In the genomic region with DNA sequence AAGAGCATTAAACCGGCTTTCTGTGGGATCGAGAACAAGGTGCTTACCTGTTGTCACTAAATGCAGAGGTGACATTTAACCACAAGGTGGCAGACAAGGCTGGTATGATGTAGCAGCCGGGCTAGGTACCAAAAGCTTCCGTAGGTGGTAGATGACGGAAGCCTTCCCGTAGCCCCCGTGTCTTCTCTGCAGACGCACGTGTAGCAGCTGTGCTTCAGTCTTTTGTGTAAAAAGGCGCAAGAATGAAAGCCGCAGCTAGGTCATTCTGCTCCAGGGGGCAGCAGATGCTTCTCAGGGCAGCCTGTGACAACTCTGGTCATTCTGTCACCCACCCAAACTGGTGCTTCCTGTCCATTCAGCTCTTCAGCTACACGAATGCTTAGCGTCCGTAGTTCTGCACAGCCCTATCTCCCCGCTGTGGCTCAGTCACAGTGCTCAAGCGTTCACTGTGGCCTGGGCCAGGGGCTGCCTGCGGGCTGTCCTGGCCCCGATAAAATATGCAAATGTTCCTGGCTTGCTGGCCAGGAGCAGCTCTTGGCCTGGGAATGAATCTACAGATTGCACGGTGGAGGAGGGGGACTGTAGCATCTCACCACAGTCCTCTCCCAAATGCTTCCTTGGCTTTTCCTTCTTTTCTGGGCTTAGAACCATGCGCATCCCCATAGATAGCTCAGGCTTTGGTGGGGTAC, we compare ENCODE assay signal across 9 mouse cellular contexts. TPM values are rescaled to one million over a fixed set of nuclear protein-coding genes. Genes with fewer than 3 reads are reported as not detected.
DNase-seq lines count a peak whose midpoint lies in the region; ATAC-seq and TF ChIP-seq lines count a peak whose summit lies in the region.
"Had no signal": no experiment of that assay in that cellular context is flagged by ENCODE, and none has a peak within 500 bp of the region (broad histone marks: within the 10 kb centered on the region; RNA-seq: fewer than 3 reads in every experiment).

No protein-coding gene starts in this region.

- no peaks in the 10 kb centered on the region for H3K9me3 ChIP-seq in intestine, postnatal 0 days (ENCODE audit: control insufficient read depth)
- no peaks in the 10 kb centered on the region for H3K9me3 ChIP-seq in limb, embryonic 12.5 days
- no peaks in the 10 kb centered on the region for H3K9me3 ChIP-seq in midbrain, embryonic 15.5 days
- no peaks in the 10 kb centered on the region for H3K9me3 ChIP-seq in stomach, postnatal 0 days (ENCODE audit: control insufficient read depth, low read length)
- H3K9me3 ChIP-seq: G1E had no signal

- TF ChIP-seq CTCF in intestine, postnatal 0 days (IDR thresholded peaks at IDR 0.05; ENCODE audit: low read depth): peak; percentile 83
- TF ChIP-seq CTCF in stomach, postnatal 0 days (IDR thresholded peaks at IDR 0.05; ENCODE audit: low read depth): peak; percentile 84

- 0 out of 2 replicates have a peak, but pooled peaks have one; percentile 28 for ATAC-seq in intestine, postnatal 0 days
- ATAC-seq in limb, embryonic 12.5 days (ENCODE audit: insufficient number of reproducible peaks, insufficient read depth, low FRiP score, low TSS enrichment, low read depth): no peak
- ATAC-seq in midbrain, embryonic 15.5 days (replicated peaks): peak; percentile 93
- ATAC-seq in stomach, postnatal 0 days (ENCODE audit: low FRiP score, low TSS enrichment): peak; percentile 38; the same call in 1 of the 2 replicates

- 6% methylated on average over 20 of the region's 20 CpGs for WGBS in intestine, postnatal 0 days
- WGBS in limb, embryonic 12.5 days: 6% methylated on average over 20 of the region's 20 CpGs
- WGBS in midbrain, embryonic 15.5 days: 4% methylated on average over 20 of the region's 20 CpGs
- WGBS in stomach, postnatal 0 days: 5% methylated on average over 20 of the region's 20 CpGs

- DNase-seq in gastrocnemius, adult 18-20 months (ENCODE audit: low spot score): peak; percentile 34
- DNase-seq in gastrocnemius, postnatal 25 days: no peak
- DNase-seq in cerebellum, adult 11 months: peak; percentile 85
- peak; percentile 81 for DNase-seq in forelimb bud, embryonic 11.5 days (ENCODE audit: low read depth, low spot score)
- DNase-seq in stomach, postnatal 0 days (ENCODE audit: low spot score): peak; percentile 56

- peak overlapping the region; percentile 49 for H3K4me2 ChIP-seq in intestine, postnatal 0 days (replicated peaks; ENCODE audit: low read depth)
- H3K4me2 ChIP-seq in limb, embryonic 12.5 days: peak overlapping the region; percentile 65
- H3K4me2 ChIP-seq in midbrain, embryonic 15.5 days: peak overlapping the region; percentile 55
- H3K4me2 ChIP-seq in stomach, postnatal 0 days (replicated peaks; ENCODE audit: low read depth): peak overlapping the region; percentile 50

- H3K27me3 ChIP-seq in intestine, postnatal 0 days (replicated peaks; ENCODE audit: control insufficient read depth, insufficient read depth, low read length): peaks cover 4% of the 10 kb centered on the region; the same call in 1 of the 2 replicates
- H3K27me3 ChIP-seq in limb, embryonic 12.5 days: peaks cover 29% of the 10 kb centered on the region
- peaks cover 7% of the 10 kb centered on the region; the same call in 1 of the 2 replicates for H3K27me3 ChIP-seq in midbrain, embryonic 15.5 days (replicated peaks)
- H3K27me3 ChIP-seq in stomach, postnatal 0 days (ENCODE audit: control insufficient read depth, insufficient read depth, low read length): no peaks in the 10 kb centered on the region

- no peak for TF ChIP-seq EP300 in stomach, postnatal 0 days (optimal IDR thresholded peaks at IDR 0.05)

- H3K9ac ChIP-seq in intestine, postnatal 0 days (ENCODE audit: low read depth, low read length): no peak overlapping the region
- 0 out of 2 replicates have a peak overlapping the region, but pooled peaks have one; percentile 24 for H3K9ac ChIP-seq in limb, embryonic 12.5 days (replicated peaks)
- H3K9ac ChIP-seq in midbrain, embryonic 15.5 days: peak overlapping the region; percentile 30
- 0 out of 2 replicates have a peak overlapping the region, but pooled peaks have one; percentile 24 for H3K9ac ChIP-seq in stomach, postnatal 0 days (ENCODE audit: low read length)

- H3K4me3 ChIP-seq in intestine, postnatal 0 days (ENCODE audit: low read depth, low read length): no peak overlapping the region
- peak overlapping the region; percentile 28 for H3K4me3 ChIP-seq in limb, embryonic 12.5 days (replicated peaks)
- peak overlapping the region; percentile 25 for H3K4me3 ChIP-seq in midbrain, embryonic 15.5 days
- peak overlapping the region; percentile 20 for H3K4me3 ChIP-seq in stomach, postnatal 0 days (ENCODE audit: low read depth, low read length)

- H3K36me3 ChIP-seq in intestine, postnatal 0 days (ENCODE audit: control insufficient read depth, insufficient read depth): no peaks in the 10 kb centered on the region
- no peaks in the 10 kb centered on the region for H3K36me3 ChIP-seq in limb, embryonic 12.5 days
- no peaks in the 10 kb centered on the region for H3K36me3 ChIP-seq in midbrain, embryonic 15.5 days (replicated peaks)
- H3K36me3 ChIP-seq in stomach, postnatal 0 days (ENCODE audit: control insufficient read depth, insufficient read depth, low read length): no peaks in the 10 kb centered on the region
- H3K36me3 ChIP-seq: G1E had no signal

- no peaks in the 10 kb centered on the region for H3K4me1 ChIP-seq in intestine, postnatal 0 days (replicated peaks; ENCODE audit: control insufficient read depth, insufficient read depth, low read length)
- H3K4me1 ChIP-seq in limb, embryonic 12.5 days (replicated peaks): peaks cover 13% of the 10 kb centered on the region
- peaks cover 17% of the 10 kb centered on the region for H3K4me1 ChIP-seq in midbrain, embryonic 15.5 days
- no peaks in the 10 kb centered on the region for H3K4me1 ChIP-seq in stomach, postnatal 0 days (replicated peaks; ENCODE audit: control insufficient read depth, insufficient read depth)

- H3K27ac ChIP-seq in intestine, postnatal 0 days (ENCODE audit: low read depth, low read length): no peak overlapping the region
- no peak overlapping the region for H3K27ac ChIP-seq in limb, embryonic 12.5 days
- H3K27ac ChIP-seq in midbrain, embryonic 15.5 days: peak overlapping the region; percentile 71
- H3K27ac ChIP-seq in stomach, postnatal 0 days (replicated peaks): no peak overlapping the region

RNA-seq across cellular contexts. Expression of gene Adam11, which starts 21.8 kb away (rescaled TPM):
- under 1 TPM; 0.31 to 0.41 TPM for total RNA-seq in gastrocnemius, adult 18-20 months (2021)
- under 1 TPM; 0.29 to 0.77 TPM for total RNA-seq in gastrocnemius, postnatal 25 days (2021)
- 0.80 and 1.3 TPM in 2 replicates for polyA plus RNA-seq in intestine, postnatal 0 days (2015; fragmentation: Nextera tagmentation; extraction: Ambion mirVana)
- polyA plus RNA-seq in limb, embryonic 12.5 days (2016; fragmentation: Nextera tagmentation; extraction: Ambion mirVana): 20.9 and 22.2 TPM in 2 replicates
- 34.4 and 40.4 TPM in 2 replicates for polyA plus RNA-seq in midbrain, embryonic 15.5 days (2015; fragmentation: Nextera tagmentation; extraction: Ambion mirVana)
- 1.8 and 2.0 TPM in 2 replicates for polyA plus RNA-seq in stomach, postnatal 0 days (2015; fragmentation: Nextera tagmentation; extraction: Ambion mirVana)
- polyA plus RNA-seq: G1E had no signal

RNA-seq across cellular contexts. Expression of gene Ccdc43, which starts 41.8 kb away (rescaled TPM):
- total RNA-seq in gastrocnemius, adult 18-20 months (2021): 10 to 100 TPM; 74.4 to 79.7 TPM
- total RNA-seq in gastrocnemius, postnatal 25 days (2021): 10 to 100 TPM; 60.3 to 73.0 TPM
- 16.2 and 17.1 TPM in 2 replicates for polyA plus RNA-seq in intestine, postnatal 0 days (2015; fragmentation: Nextera tagmentation; extraction: Ambion mirVana)
- polyA plus RNA-seq in limb, embryonic 12.5 days (2016; fragmentation: Nextera tagmentation; extraction: Ambion mirVana): 52.4 and 54.9 TPM in 2 replicates
- 36.6 and 37.4 TPM in 2 replicates for polyA plus RNA-seq in midbrain, embryonic 15.5 days (2015; fragmentation: Nextera tagmentation; extraction: Ambion mirVana)
- polyA plus RNA-seq in stomach, postnatal 0 days (2015; fragmentation: Nextera tagmentation; extraction: Ambion mirVana): 19.0 and 20.8 TPM in 2 replicates
